8 mouse cellular contexts compared by ENCODE assay signal in genomic region chr7:4795767-4796433, GRCm38 (mm10). TPM values are rescaled to one million over a fixed set of nuclear protein-coding genes. Genes with fewer than 3 reads are reported as not detected.
DNase-seq lines count a peak whose midpoint lies in the region; ATAC-seq and TF ChIP-seq lines count a peak whose summit lies in the region.

No protein-coding gene starts in this region.

- no peak overlapping the region for H3K4me3 ChIP-seq in heart, embryonic 10.5 days
- H3K4me3 ChIP-seq in G1E (ENCODE audit: low read depth, low read length): peak overlapping the region; percentile 20; the same call in 1 of the 2 replicates
- no peak overlapping the region for H3K4me3 ChIP-seq in embryonic facial prominence, embryonic 14.5 days (ENCODE audit: low read depth, low read length)
- H3K4me3 ChIP-seq in stomach, postnatal 0 days (ENCODE audit: low read depth, low read length): no peak overlapping the region

- no peak for TF ChIP-seq EP300 in stomach, postnatal 0 days (optimal IDR thresholded peaks at IDR 0.05)

- ATAC-seq in G1E (ENCODE audit: extremely low read depth, insufficient number of reproducible peaks, low FRiP score, poor library complexity, severe bottlenecking): peak; percentile 10; the same call in 1 of the 2 replicates
- ATAC-seq in embryonic facial prominence, embryonic 14.5 days (ENCODE audit: low read depth): no peak; the same call in 1 of the 2 replicates
- ATAC-seq in stomach, postnatal 0 days (ENCODE audit: low FRiP score, low TSS enrichment): no peak

- no peaks in the 10 kb centered on the region for H3K27me3 ChIP-seq in heart, embryonic 10.5 days (ENCODE audit: insufficient read depth, poor library complexity, severe bottlenecking)
- H3K27me3 ChIP-seq in G1E (ENCODE audit: insufficient read depth, low read length): no peaks in the 10 kb centered on the region
- no peaks in the 10 kb centered on the region for H3K27me3 ChIP-seq in embryonic facial prominence, embryonic 14.5 days (replicated peaks; ENCODE audit: control insufficient read depth, insufficient read depth, low read length)
- H3K27me3 ChIP-seq in stomach, postnatal 0 days (ENCODE audit: control insufficient read depth, insufficient read depth, low read length): no peaks in the 10 kb centered on the region

- H3K4me2 ChIP-seq in embryonic facial prominence, embryonic 14.5 days (ENCODE audit: low read depth, low read length): no peak overlapping the region
- H3K4me2 ChIP-seq in stomach, postnatal 0 days (replicated peaks; ENCODE audit: low read depth): no peak overlapping the region

- WGBS in heart, embryonic 10.5 days: 80% methylated on average over 7 of the region's 7 CpGs
- 70% methylated on average over 7 of the region's 7 CpGs for WGBS in embryonic facial prominence, embryonic 14.5 days
- WGBS in stomach, postnatal 0 days: 70% methylated on average over 7 of the region's 7 CpGs

- no peaks in the 10 kb centered on the region for H3K9me3 ChIP-seq in heart, embryonic 10.5 days
- no peaks in the 10 kb centered on the region for H3K9me3 ChIP-seq in G1E (replicated peaks)
- H3K9me3 ChIP-seq in embryonic facial prominence, embryonic 14.5 days (ENCODE audit: control insufficient read depth, low read length): no peaks in the 10 kb centered on the region
- H3K9me3 ChIP-seq in stomach, postnatal 0 days (ENCODE audit: control insufficient read depth, low read length): no peaks in the 10 kb centered on the region

- H3K4me1 ChIP-seq in heart, embryonic 10.5 days: peaks cover 8% of the 10 kb centered on the region
- H3K4me1 ChIP-seq in G1E (ENCODE audit: insufficient read depth, low read depth, low read length): peaks cover 28% of the 10 kb centered on the region
- 0 out of 2 replicates have a peak, but pooled peaks cover 3% of the 10 kb centered on the region for H3K4me1 ChIP-seq in embryonic facial prominence, embryonic 14.5 days (ENCODE audit: control insufficient read depth, insufficient read depth, low read length)
- 0 out of 2 replicates have a peak, but pooled peaks cover 4% of the 10 kb centered on the region for H3K4me1 ChIP-seq in stomach, postnatal 0 days (replicated peaks; ENCODE audit: control insufficient read depth, insufficient read depth)

- peak; percentile 20 to 30 for DNase-seq in heart, adult 9 months (ENCODE audit: low spot score in 2 of 2)
- no peak for DNase-seq in heart, embryonic 10.5 days (ENCODE audit: low spot score)
- DNase-seq in 3134 (ENCODE audit: extremely low read depth, insufficient read length, low spot score) (peak; percentile 42), G1E (ENCODE audit: low spot score) (no peak)
- DNase-seq in embryonic facial prominence, embryonic 14.5 days (ENCODE audit: low spot score): peak; percentile 62
- DNase-seq in kidney, postnatal 25 days: peak; percentile 20 to 45
- no peak for DNase-seq in stomach, postnatal 0 days (ENCODE audit: low spot score)
- no peak for DNase-seq in spleen, adult 18-20 months

- peak; percentile 41 for TF ChIP-seq CTCF in G1E (IDR thresholded peaks at IDR 0.05; ENCODE audit: low read depth, low read length)
- peak; percentile 87 for TF ChIP-seq CTCF in stomach, postnatal 0 days (IDR thresholded peaks at IDR 0.05; ENCODE audit: low read depth)

- peaks cover 43% of the 10 kb centered on the region for H3K36me3 ChIP-seq in heart, embryonic 10.5 days
- peaks cover 61% of the 10 kb centered on the region for H3K36me3 ChIP-seq in G1E (replicated peaks)
- peaks cover 44% of the 10 kb centered on the region for H3K36me3 ChIP-seq in embryonic facial prominence, embryonic 14.5 days (ENCODE audit: control insufficient read depth, insufficient read depth, low read length)
- H3K36me3 ChIP-seq in stomach, postnatal 0 days (ENCODE audit: control insufficient read depth, insufficient read depth, low read length): peaks cover 11% of the 10 kb centered on the region; the same call in 1 of the 2 replicates

- no peak overlapping the region for H3K9ac ChIP-seq in embryonic facial prominence, embryonic 14.5 days (ENCODE audit: low read depth, low read length)
- H3K9ac ChIP-seq in stomach, postnatal 0 days (ENCODE audit: low read length): no peak overlapping the region

- H3K27ac ChIP-seq in heart, embryonic 10.5 days: no peak overlapping the region
- no peak overlapping the region for H3K27ac ChIP-seq in embryonic facial prominence, embryonic 14.5 days (replicated peaks; ENCODE audit: low read depth, low read length)
- H3K27ac ChIP-seq in stomach, postnatal 0 days (replicated peaks): 0 out of 2 replicates have a peak overlapping the region, but pooled peaks have one; percentile 4

RNA-seq across cellular contexts. Expression of gene Rpl28, which starts 3.2 kb away (rescaled TPM):
- 314 and 329 TPM in 2 replicates for polyA plus RNA-seq in heart, embryonic 10.5 days (2016; fragmentation: Nextera tagmentation; extraction: Ambion mirVana)
- total RNA-seq in G1E (2014; fragmentation: Nextera tagmentation) (1,543 and 2,339 TPM in 2 replicates), G1E (2017) (548 and 573 TPM in 2 replicates)
- polyA plus RNA-seq in G1E (2012): 5,642 and 5,886 TPM in 2 replicates
- 275 and 300 TPM in 2 replicates for polyA plus RNA-seq in embryonic facial prominence, embryonic 14.5 days (2014; fragmentation: Nextera tagmentation; extraction: Ambion mirVana)
- 322 and 359 TPM in 2 replicates for polyA plus RNA-seq in stomach, postnatal 0 days (2015; fragmentation: Nextera tagmentation; extraction: Ambion mirVana)

RNA-seq across cellular contexts. Expression of gene Tmem238, which starts 6.4 kb away (rescaled TPM):
- 4.7 and 6.3 TPM in 2 replicates for polyA plus RNA-seq in heart, embryonic 10.5 days (2016; fragmentation: Nextera tagmentation; extraction: Ambion mirVana)
- total RNA-seq in G1E (2014; fragmentation: Nextera tagmentation) (1.7 and 4.7 TPM in 2 replicates), G1E (2017) (6.8 and 12.1 TPM in 2 replicates)
- polyA plus RNA-seq in G1E (2012): 40.6 and 61.2 TPM in 2 replicates
- 5.5 and 6.6 TPM in 2 replicates for polyA plus RNA-seq in embryonic facial prominence, embryonic 14.5 days (2014; fragmentation: Nextera tagmentation; extraction: Ambion mirVana)
- polyA plus RNA-seq in stomach, postnatal 0 days (2015; fragmentation: Nextera tagmentation; extraction: Ambion mirVana): 69.0 and 70.7 TPM in 2 replicates

RNA-seq across cellular contexts. Expression of gene Tmem190, which starts 13.2 kb away (rescaled TPM):
- polyA plus RNA-seq in heart, embryonic 10.5 days (2016; fragmentation: Nextera tagmentation; extraction: Ambion mirVana): 0.34 TPM in 1 of 2 replicates, not detected in the other
- not detected in 2 replicates for total RNA-seq in G1E (2014; fragmentation: Nextera tagmentation)
- total RNA-seq in G1E (2017): 0.41 TPM in 1 of 2 replicates, not detected in the other
- not detected in 2 replicates for polyA plus RNA-seq in G1E (2012)
- not detected in 2 replicates for polyA plus RNA-seq in embryonic facial prominence, embryonic 14.5 days (2014; fragmentation: Nextera tagmentation; extraction: Ambion mirVana)
- 0.42 and 0.80 TPM in 2 replicates for polyA plus RNA-seq in stomach, postnatal 0 days (2015; fragmentation: Nextera tagmentation; extraction: Ambion mirVana)

RNA-seq across cellular contexts. Expression of gene Il11, which starts 13.2 kb away (rescaled TPM):
- 0.15 and 0.20 TPM in 2 replicates for polyA plus RNA-seq in heart, embryonic 10.5 days (2016; fragmentation: Nextera tagmentation; extraction: Ambion mirVana)
- total RNA-seq in G1E (2014; fragmentation: Nextera tagmentation) (not detected in 2 replicates), G1E (2017) (not detected in 2 replicates)
- 0.13 and 0.15 TPM in 2 replicates for polyA plus RNA-seq in G1E (2012)
- polyA plus RNA-seq in embryonic facial prominence, embryonic 14.5 days (2014; fragmentation: Nextera tagmentation; extraction: Ambion mirVana): 0.13 TPM in 1 of 2 replicates, not detected in the other
- 0.42 and 0.65 TPM in 2 replicates for polyA plus RNA-seq in stomach, postnatal 0 days (2015; fragmentation: Nextera tagmentation; extraction: Ambion mirVana)

RNA-seq across cellular contexts. Expression of gene Ube2s, which starts 16.5 kb away (rescaled TPM):
- 337 and 447 TPM in 2 replicates for polyA plus RNA-seq in heart, embryonic 10.5 days (2016; fragmentation: Nextera tagmentation; extraction: Ambion mirVana)
- total RNA-seq in G1E (2014; fragmentation: Nextera tagmentation): 538 and 670 TPM in 2 replicates
- total RNA-seq in G1E (2017): 171 and 195 TPM in 2 replicates
- polyA plus RNA-seq in G1E (2012): 210 and 243 TPM in 2 replicates
- polyA plus RNA-seq in embryonic facial prominence, embryonic 14.5 days (2014; fragmentation: Nextera tagmentation; extraction: Ambion mirVana): 347 and 359 TPM in 2 replicates
- polyA plus RNA-seq in stomach, postnatal 0 days (2015; fragmentation: Nextera tagmentation; extraction: Ambion mirVana): 95.5 and 111 TPM in 2 replicates

Comparison
In these comparisons a context has a peak if more than half of its experiments do, and no peak if none do; other contexts are left out.
1. DNase-seq: peak in heart, adult 9 months (2 of 2), 3134 (single experiment), embryonic facial prominence, embryonic 14.5 days (single experiment) and kidney, postnatal 25 days (2 of 2); none in heart, embryonic 10.5 days (single experiment), G1E (single experiment), stomach, postnatal 0 days (single experiment) and spleen, adult 18-20 months (0 of 2).
2. RNA of gene Rpl28, which starts 3.2 kb away (polyA plus RNA-seq): 5,642 to 5,886 TPM in G1E; 322 to 359 TPM in stomach, postnatal 0 days, 314 to 329 TPM in heart, embryonic 10.5 days and 275 to 300 TPM in embryonic facial prominence, embryonic 14.5 days; every median in the first group is over 10 times any median in the second.